Mouse (Mus musculus) heart, postnatal 10 days (tissue): Measurements from ENCODE around the gene Diras1. TPM values are rescaled to one million over a fixed set of nuclear protein-coding genes. Genes with fewer than 3 reads are reported as not detected.

Experiments
- DNase-seq, 2 experiments: peaks; one replicate each; pipeline ENCODE4 v3.0.0; 2021
- intact Hi-C: fragments of 180-260 bp; cut with DNase I; formaldehyde crosslinking; loops from one replicate; pipeline ENCODE4 v1.15.1; 2025
- total RNA-seq, 2 experiments: library from RNA; stranded (reverse); gene quantifications; 2 replicates each; pipeline ENCODE4 v1.2.3; 2021

The Diras1 gene
- total RNA-seq, 2 experiments from 2014 or later: not detected

DNA sequence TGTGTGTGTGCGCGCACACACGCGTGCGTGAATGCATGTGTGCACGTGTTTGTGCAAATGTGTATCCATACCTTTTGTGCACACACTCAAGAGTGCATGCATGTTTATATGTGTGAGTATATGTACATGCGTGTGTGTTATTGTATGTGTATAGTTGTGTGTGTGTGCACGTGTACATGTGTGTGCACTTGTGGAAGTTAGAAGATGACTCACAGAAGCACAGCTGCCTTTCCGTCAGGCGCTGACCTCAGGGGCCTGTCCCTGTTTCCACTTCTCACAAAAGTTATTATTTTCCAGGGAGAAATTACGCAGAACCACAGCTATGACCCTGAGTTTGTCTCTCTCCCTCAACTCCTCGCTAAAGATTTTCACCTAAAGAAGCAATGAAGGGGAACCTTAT lies 41.2 kb downstream of the Diras1 start:
- DNase-seq: no peak
- intact Hi-C loops: no loop called here

DNA sequence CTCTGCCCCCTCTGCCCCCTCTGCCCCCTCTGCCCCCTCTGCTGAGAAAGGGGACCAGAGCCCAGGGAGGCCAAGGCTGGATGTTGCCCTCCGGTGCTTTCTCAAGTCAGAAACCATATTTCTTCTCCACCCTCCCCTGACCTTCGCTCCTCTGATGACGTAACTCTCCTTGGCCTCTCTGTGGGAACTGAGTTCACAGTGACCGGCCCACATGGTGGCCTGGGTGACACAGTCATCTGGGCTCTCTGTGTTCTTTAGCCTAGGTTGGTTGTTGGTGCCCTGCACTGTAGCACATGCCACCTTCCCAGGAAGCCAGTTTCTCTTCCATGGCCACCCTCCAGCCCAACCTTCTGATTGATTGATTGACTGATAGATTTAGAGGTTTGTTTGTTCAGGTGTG lies 43.1 kb downstream of the Diras1 start:
- intact Hi-C loops: no loop called here
- no peak for DNase-seq

DNA sequence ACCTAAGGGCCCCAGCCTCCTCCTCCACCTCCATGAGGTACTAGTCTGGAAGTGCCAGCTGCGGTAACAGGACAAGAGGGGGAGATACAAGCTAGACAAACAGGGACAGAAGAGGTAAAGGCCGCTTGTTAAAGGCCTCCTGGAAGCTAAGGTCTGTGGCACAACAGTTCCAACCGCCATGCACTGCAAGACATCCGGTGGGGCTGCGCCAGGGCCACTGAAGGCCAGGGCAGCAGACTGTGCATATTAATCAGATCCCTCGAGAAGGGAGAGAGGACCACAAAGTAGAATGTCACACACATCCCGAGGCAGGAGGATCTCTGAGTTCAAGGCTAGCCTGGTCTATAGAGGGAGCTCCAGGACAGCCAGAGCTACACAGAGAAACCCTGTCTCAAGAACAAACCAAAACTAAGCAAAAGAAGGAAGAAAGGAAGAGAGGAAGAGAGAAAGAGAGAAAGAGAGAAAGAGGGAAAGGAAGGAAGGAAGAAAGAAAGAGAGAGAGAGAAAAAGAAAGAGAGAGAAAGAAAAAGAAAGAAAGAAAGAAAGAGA lies 43.8 kb downstream of the Diras1 start:
- intact Hi-C loops: no loop called here
- DNase-seq: no peak

DNA sequence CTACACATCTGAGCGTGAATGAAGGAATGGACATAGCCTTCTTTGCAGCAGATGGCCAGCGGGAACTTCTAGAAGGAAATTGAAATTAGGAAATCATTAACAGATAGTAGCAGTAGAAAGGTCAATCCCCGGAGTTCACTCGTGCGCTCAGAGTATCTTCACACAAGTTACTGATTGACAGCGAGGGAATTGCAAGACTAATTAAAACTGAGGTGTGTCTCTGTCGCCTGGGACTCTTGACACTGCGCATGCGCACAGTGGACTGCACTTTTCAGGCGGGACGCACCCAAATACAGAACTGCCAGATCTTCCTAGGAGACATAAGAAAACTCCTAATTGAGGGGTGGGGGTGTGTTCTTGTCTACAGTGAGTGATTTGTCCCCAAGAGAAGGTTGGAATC lies 50.0 kb downstream of the Diras1 start:
- no peak for DNase-seq
- intact Hi-C loops: no loop called here

DNA sequence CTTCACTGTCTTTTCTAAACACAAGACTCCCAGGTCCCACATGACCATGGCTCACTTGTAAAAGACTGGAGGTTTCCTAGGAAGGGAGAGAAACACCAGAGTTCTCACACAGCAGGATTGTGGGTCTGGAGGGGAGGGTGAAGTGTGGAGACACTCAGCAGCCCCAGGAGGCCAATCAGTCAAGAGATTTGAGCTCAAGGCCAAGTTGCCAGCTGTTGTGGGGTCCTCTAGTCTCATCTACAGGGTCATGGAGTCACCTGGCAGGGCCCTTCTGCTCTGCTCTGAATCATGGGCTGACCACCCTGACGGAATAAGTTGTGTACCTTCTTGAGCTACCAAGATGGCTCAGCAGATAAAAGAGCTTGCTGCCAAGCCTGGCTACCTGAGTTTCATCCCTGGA lies 51.7 kb downstream of the Diras1 start:
- intact Hi-C loops: no loop called here
- peak; percentile 29 to 38 for DNase-seq

DNA sequence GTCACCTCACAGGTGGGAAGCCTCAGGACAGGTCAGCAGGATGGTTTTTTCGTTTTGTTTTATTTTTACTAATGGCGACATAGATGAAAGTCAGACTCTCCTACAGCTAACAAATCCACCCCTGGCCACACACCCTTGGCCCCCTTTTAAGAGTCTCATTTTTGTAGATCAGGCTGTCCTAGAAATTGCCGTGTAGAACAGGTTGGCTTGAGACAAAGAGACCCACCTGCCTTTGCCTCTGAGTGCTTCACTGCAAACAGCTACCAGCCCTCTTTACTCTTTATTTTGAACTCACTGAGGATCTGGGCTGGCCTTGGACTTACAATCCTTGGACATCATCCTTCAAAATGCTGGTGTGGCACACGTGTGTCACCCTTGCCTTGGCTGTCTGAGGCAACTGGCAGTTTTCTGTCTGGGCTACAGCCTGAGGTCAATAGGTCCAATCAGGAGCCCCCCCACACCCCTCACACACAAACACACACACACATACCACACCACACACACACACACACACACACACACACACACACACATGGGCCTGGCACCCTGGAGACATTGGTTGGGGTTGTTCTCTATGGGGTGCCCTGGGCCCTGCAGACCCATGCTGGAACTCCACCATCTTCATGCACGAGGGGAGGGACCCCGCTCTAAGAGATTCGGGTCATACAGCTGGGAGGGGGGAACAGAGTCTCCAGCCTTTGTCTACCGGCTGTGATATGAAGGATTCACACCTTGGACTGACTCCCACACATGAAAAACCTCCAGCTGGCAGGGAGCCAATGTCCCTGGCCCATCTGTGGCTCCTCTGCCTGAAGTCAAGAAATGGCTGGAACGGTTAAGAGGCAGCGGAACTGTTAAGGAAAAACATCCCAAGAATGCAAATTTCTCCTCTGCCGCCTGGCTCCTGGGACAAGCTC lies 53.1 kb downstream of the Diras1 start:
- intact Hi-C loops: no loop called here
- peak; percentile 68 to 75 for DNase-seq

DNA sequence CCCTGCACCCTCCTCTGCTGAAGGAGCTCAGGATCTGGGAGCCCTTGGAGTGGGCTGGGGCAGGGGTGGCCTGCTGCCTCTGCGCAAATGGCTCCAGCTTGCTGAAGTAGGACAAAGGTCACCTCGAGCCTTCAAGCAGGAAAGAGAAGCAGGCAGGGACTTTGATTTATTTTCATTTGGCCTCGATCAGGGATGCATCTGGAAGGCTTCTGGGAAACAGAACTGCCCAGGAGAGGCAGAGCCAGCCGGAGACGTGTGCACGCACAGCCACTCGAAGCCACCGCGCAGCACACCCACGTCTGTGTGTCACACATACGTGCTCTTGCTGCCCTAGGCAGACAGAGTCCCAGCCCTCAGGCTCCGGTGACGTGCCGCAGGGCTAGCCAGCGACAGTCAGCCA lies 53.9 kb downstream of the Diras1 start:
- intact Hi-C loops: no loop called here
- DNase-seq: peak in 1 of 2 experiments; percentile 32

DNA sequence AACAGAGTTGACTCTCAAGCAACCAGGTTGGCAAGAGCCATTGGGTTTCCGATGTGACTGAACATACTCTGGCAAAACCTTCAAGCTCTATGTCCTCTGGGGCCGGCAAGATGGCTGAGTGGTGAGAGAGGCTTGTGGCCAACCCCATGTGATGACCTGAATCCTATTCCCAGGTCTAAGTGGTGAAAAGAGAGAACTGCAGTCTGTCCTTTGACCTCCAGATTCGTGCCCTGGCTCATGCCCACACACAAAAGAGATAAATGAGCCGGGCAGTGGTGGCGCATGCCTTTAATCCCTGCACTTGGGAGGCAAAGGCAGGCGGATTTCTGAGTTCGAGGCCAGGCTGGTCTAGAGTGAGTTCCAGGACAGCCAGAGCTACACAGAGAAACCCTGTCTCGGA lies 55.3 kb downstream of the Diras1 start:
- no peak for DNase-seq
- intact Hi-C loops: no loop called here

Other genes with a start within 250 kb of the Diras1 start
- 10 to 100 TPM; 36.8 to 41.4 TPM for gene Sf3a2, start 227.5 kb downstream of the Diras1 start, total RNA-seq
- 10 to 100 TPM; 32.6 to 32.9 TPM for gene Plekhj1, start 227.0 kb downstream of the Diras1 start, total RNA-seq
- under 1 TPM; 0.41 to 0.45 TPM for gene Amh, start 220.4 kb downstream of the Diras1 start, total RNA-seq
- gene Jsrp1, start 212.2 kb downstream of the Diras1 start, total RNA-seq: under 1 TPM in 1 of 2 experiments, not detected in 1; 0.74 TPM
- gene Oaz1, start 199.0 kb downstream of the Diras1 start, total RNA-seq: 1,000 to 10,000 TPM; 1,023 to 1,076 TPM
- gene Lingo3, start 181.6 kb downstream of the Diras1 start, total RNA-seq: 1 to 10 TPM; 3.8 to 6.5 TPM
- 10 to 100 TPM; 23.6 to 28.2 TPM for gene Lsm7, start 170.5 kb downstream of the Diras1 start, total RNA-seq
- 10 to 100 TPM; 26.0 to 27.7 TPM for gene Sppl2b, start 170.4 kb downstream of the Diras1 start, total RNA-seq
- gene Tmprss9, start 153.8 kb downstream of the Diras1 start, total RNA-seq: not detected
- gene Timm13, start 124.7 kb downstream of the Diras1 start, total RNA-seq: 100 to 1,000 TPM; 163 to 175 TPM
- 10 to 100 TPM; 10.2 to 11.9 TPM for gene Lmnb2, start 107.4 kb downstream of the Diras1 start, total RNA-seq
- gene Gadd45b, start 95.6 kb downstream of the Diras1 start, total RNA-seq: 10 to 100 TPM; 11.5 to 18.3 TPM
- 1 to 10 TPM in 1 of 2 experiments, under 1 TPM in 1; 0.67 to 1.1 TPM for gene Gng7, start 10.7 kb downstream of the Diras1 start, total RNA-seq
- gene Slc39a3, start 11.8 kb upstream of the Diras1 start, total RNA-seq: 10 to 100 TPM; 11.5 to 13.0 TPM
- 100 to 1,000 TPM; 103 to 106 TPM for gene Sgta, start 34.5 kb upstream of the Diras1 start, total RNA-seq
- 10 to 100 TPM; 11.5 to 14.9 TPM for gene Thop1, start 44.4 kb upstream of the Diras1 start, total RNA-seq
- 1 to 10 TPM; 1.2 to 2.4 TPM for gene Creb3l3, start 73.2 kb upstream of the Diras1 start, total RNA-seq
- 100 to 1,000 TPM; 129 to 131 TPM for gene Map2k2, start 80.3 kb upstream of the Diras1 start, total RNA-seq
- 10 to 100 TPM; 43.7 to 48.0 TPM for gene Zbtb7a, start 109.6 kb upstream of the Diras1 start, total RNA-seq
- gene Pias4, start 142.3 kb upstream of the Diras1 start, total RNA-seq: 10 to 100 TPM; 14.7 to 17.8 TPM
- gene Eef2, start 151.0 kb upstream of the Diras1 start, total RNA-seq: 1,000 to 10,000 TPM; 1,333 to 1,385 TPM
- 10 to 100 TPM; 33.3 to 39.1 TPM for gene Dapk3, start 157.3 kb upstream of the Diras1 start, total RNA-seq
- not detected for gene 4930442H23Rik, start 158.2 kb upstream of the Diras1 start, total RNA-seq
- 10 to 100 TPM; 11.6 to 16.5 TPM for gene Nmrk2, start 176.4 kb upstream of the Diras1 start, total RNA-seq
- under 1 TPM; 0.24 to 0.30 TPM for gene Atcay, start 205.2 kb upstream of the Diras1 start, total RNA-seq
- gene Zfr2, start 207.5 kb upstream of the Diras1 start, total RNA-seq: 1 to 10 TPM; 3.8 TPM
- under 1 TPM; 0.27 to 0.38 TPM for gene Matk, start 227.3 kb upstream of the Diras1 start, total RNA-seq
- gene Mrpl54, start 241.3 kb upstream of the Diras1 start, total RNA-seq: 100 to 1,000 TPM in 1 of 2 experiments, 10 to 100 TPM in 1; 93.4 to 108 TPM
- gene Apba3, start 241.3 kb upstream of the Diras1 start, total RNA-seq: 10 to 100 TPM; 66.5 to 68.3 TPM